Mouse (Mus musculus) kidney, adult 2 months (tissue): ENCODE data around the gene Dlx1.

Experiments used
- CTCF ChIP-seq: fragments of 200-500 bp; conservative IDR thresholded peaks from 2 replicates; pipeline ENCODE4 v1.5.1; 2011; ENCODE audit warnings: low read depth, mild to moderate bottlenecking, control low read depth, low read length, moderate library complexity, mixed read lengths; ENCODE audit not compliant: insufficient read depth, insufficient read length
- POLR2A ChIP-seq: fragments of 200-500 bp; IDR thresholded peaks from one replicate; pipeline ENCODE4 v1.6.1; 2011; ENCODE audit warnings: low read depth, low read length, control low read depth

GRCm38 (mm10) chr2:71526595-71527322, 1.2 kb upstream of the Dlx1 start:
- no peak for TF ChIP-seq CTCF
- no peak for TF ChIP-seq POLR2A
